Mouse (Mus musculus) ES-E14 (cell line): ENCODE data around the gene Mt2.

Experiments
- CHD2 ChIP-seq: IDR thresholded peaks from 2 replicates; pipeline ENCODE4 v1.6.1; 2014; ENCODE audit warnings: mild to moderate bottlenecking, low read depth, low read length, inconsistent platforms
- ZC3H11A ChIP-seq: IDR thresholded peaks from 2 replicates; pipeline ENCODE4 v1.6.1; 2012; ENCODE audit warnings: low read depth, mild to moderate bottlenecking, inconsistent platforms, low read length, borderline replicate concordance

DNA sequence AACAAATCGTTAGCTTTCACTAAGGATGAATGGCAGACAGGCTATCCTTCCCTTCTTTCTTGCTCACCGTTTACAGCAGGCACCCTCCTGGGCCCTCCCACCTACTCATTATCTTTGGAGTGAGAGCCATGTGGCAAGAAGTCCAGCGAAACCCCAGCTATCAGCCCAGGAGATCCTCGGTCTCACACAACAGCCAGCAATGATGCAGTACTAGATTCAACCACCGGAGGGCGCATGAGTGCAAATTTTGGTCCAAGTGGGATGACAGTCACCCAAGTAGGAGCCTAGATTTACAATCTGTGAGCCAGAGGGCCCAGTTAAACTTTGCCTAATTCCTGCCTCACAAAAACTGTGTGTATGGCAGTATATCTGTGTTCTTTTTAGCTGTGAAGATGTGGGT lies 5.2 kb upstream of the Mt2 start:
- TF ChIP-seq CHD2 (no peak), ZC3H11A (no peak)
